Mouse (Mus musculus) bone marrow macrophage, adult 2 months (primary cell): ENCODE results near the gene Ptprh.
"Not testable (repeated sequence)": the region's sequence is repeated elsewhere in the genome, so short reads cannot be mapped to it uniquely, and the experiment has no call there.

Experiments used
- CTCF ChIP-seq: IDR thresholded peaks from 2 replicates; pipeline ENCODE4 v1.5.1; 2012; ENCODE audit warnings: low read depth, mild to moderate bottlenecking, low read length, moderate library complexity
- POLR2A ChIP-seq: IDR thresholded peaks from 2 replicates; pipeline ENCODE4 v1.6.1; 2012; ENCODE audit warnings: mild to moderate bottlenecking, low read depth, low read length, borderline replicate concordance

DNA sequence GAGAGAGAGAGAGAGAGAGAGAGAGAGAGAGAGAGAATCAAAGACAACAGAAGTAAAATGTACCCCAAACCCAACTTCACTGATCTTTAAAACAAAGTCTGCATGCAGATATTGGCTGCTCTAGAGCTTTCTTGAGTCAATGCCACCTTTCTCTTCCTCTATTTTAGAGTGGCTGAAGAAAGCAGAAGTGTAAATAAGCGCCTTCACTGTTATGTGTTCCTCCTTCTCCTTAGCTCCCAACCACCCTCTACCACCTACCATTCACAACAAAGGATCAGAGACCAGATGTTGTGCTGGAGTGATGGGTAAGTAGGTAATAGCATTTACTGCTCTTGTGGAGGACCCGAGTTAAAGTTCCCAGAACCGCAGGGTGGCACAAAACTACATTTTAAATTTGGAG is 22.4 kb downstream of the Ptprh start:
- TF ChIP-seq CTCF, POLR2A: not testable (repeated sequence)
